21 mouse cellular contexts compared by ENCODE assay signal in genomic region chr2:19706886-19707285, GRCm38 (mm10). TPM values are rescaled to one million over a fixed set of nuclear protein-coding genes. Genes with fewer than 3 reads are reported as not detected.
A peak's percentile ranks its signal among the peaks of the same experiment; 100 is the strongest.
DNase-seq lines count a peak whose midpoint lies in the region; ATAC-seq lines count a peak whose summit lies in the region.
"Had no signal": no experiment of that assay in that cellular context is flagged by ENCODE, and none has a peak within 500 bp of the region (broad histone marks: within the 10 kb centered on the region; RNA-seq: fewer than 3 reads in every experiment).

No protein-coding gene starts in this region.

- ATAC-seq in heart, embryonic 11.5 days (replicated peaks; ENCODE audit: insufficient number of reproducible peaks, low FRiP score, low TSS enrichment), result no peak
- peak; percentile 100 for ATAC-seq in granulocyte monocyte progenitor cell, adult 5-6 weeks (replicated peaks; ENCODE audit: poor library complexity, severe bottlenecking)
- ATAC-seq in megakaryocyte progenitor cell, adult 5-6 weeks (replicated peaks; ENCODE audit: poor library complexity), result peak; percentile 95
- ATAC-seq in midbrain, embryonic 13.5 days, result no peak
- ATAC-seq in megakaryocyte-erythroid progenitor cell, adult 5-6 weeks (replicated peaks; ENCODE audit: low FRiP score, low TSS enrichment, poor library complexity, severe bottlenecking), result no peak
- ATAC-seq: forebrain, embryonic 14.5 days; forebrain, embryonic 16.5 days had no signal

- no peak overlapping the region for H3K9ac ChIP-seq in heart, embryonic 11.5 days (ENCODE audit: low read depth, low read length)
- no peak overlapping the region for H3K9ac ChIP-seq in midbrain, embryonic 13.5 days (replicated peaks)
- H3K9ac ChIP-seq: embryonic facial prominence, embryonic 12.5 days; forebrain, embryonic 12.5 days had no signal

- H3K27ac ChIP-seq in heart, embryonic 11.5 days (ENCODE audit: low read depth, low read length), result no peak overlapping the region
- H3K27ac ChIP-seq in midbrain, embryonic 13.5 days, result no peak overlapping the region
- H3K27ac ChIP-seq: embryonic facial prominence, embryonic 10.5 days; embryonic facial prominence, embryonic 12.5 days; forebrain, embryonic 12.5 days had no signal

- peak; percentile 43 for DNase-seq in heart, adult 11 months
- no peak for DNase-seq in testis, postnatal 10 days (ENCODE audit: low spot score)
- DNase-seq: adrenal gland, adult 2 months; adrenal gland, postnatal 10 days; adrenal gland, postnatal 25 days; cerebellum, adult 11 months; cerebellum, adult 18-20 months; cerebellum, adult 8-10 months; cerebellum, adult 9-11 months; cerebellum, postnatal 14 days; cerebellum, postnatal 36 days had no signal

- no peak overlapping the region for H3K4me2 ChIP-seq in heart, embryonic 11.5 days
- H3K4me2 ChIP-seq in midbrain, embryonic 13.5 days (replicated peaks), result no peak overlapping the region
- H3K4me2 ChIP-seq: embryonic facial prominence, embryonic 12.5 days; forebrain, embryonic 12.5 days had no signal

- H3K4me1 ChIP-seq in heart, embryonic 11.5 days (ENCODE audit: control insufficient read depth, insufficient read depth, low read length), result peaks cover 3% of the 10 kb centered on the region; the same call in 1 of the 2 replicates
- H3K4me1 ChIP-seq in midbrain, embryonic 13.5 days (replicated peaks), result no peaks in the 10 kb centered on the region
- H3K4me1 ChIP-seq: embryonic facial prominence, embryonic 10.5 days; embryonic facial prominence, embryonic 12.5 days; forebrain, embryonic 12.5 days had no signal

- H3K27me3 ChIP-seq in heart, embryonic 11.5 days (ENCODE audit: control insufficient read depth, insufficient read depth, low read length), result no peaks in the 10 kb centered on the region
- no peaks in the 10 kb centered on the region for H3K27me3 ChIP-seq in midbrain, embryonic 13.5 days
- H3K27me3 ChIP-seq: embryonic facial prominence, embryonic 12.5 days; forebrain, embryonic 12.5 days had no signal

- no peaks in the 10 kb centered on the region for H3K9me3 ChIP-seq in heart, embryonic 11.5 days (replicated peaks; ENCODE audit: control insufficient read depth, low read length)
- no peaks in the 10 kb centered on the region for H3K9me3 ChIP-seq in midbrain, embryonic 13.5 days
- H3K9me3 ChIP-seq: embryonic facial prominence, embryonic 10.5 days; embryonic facial prominence, embryonic 12.5 days; forebrain, embryonic 12.5 days had no signal

- H3K36me3 ChIP-seq in heart, embryonic 11.5 days (ENCODE audit: control insufficient read depth, insufficient read depth, low read length), result no peaks in the 10 kb centered on the region
- no peaks in the 10 kb centered on the region for H3K36me3 ChIP-seq in midbrain, embryonic 13.5 days
- H3K36me3 ChIP-seq: embryonic facial prominence, embryonic 10.5 days; embryonic facial prominence, embryonic 12.5 days; forebrain, embryonic 12.5 days had no signal

- H3K4me3 ChIP-seq in heart, embryonic 11.5 days (ENCODE audit: low read depth, low read length), result no peak overlapping the region
- no peak overlapping the region for H3K4me3 ChIP-seq in midbrain, embryonic 13.5 days (replicated peaks)
- H3K4me3 ChIP-seq: embryonic facial prominence, embryonic 10.5 days; embryonic facial prominence, embryonic 12.5 days; forebrain, embryonic 12.5 days had no signal

- WGBS in heart, embryonic 11.5 days (ENCODE audit: insufficient replicate concordance), result 83% methylated on average over 4 of the region's 4 CpGs
- 84% methylated on average over 4 of the region's 4 CpGs for WGBS in midbrain, embryonic 13.5 days

RNA-seq across cellular contexts. Expression of gene Otud1, which starts 49.3 kb away (rescaled TPM):
- 5.9 and 6.3 TPM in 2 replicates for polyA plus RNA-seq in heart, embryonic 11.5 days (2014; fragmentation: Nextera tagmentation; extraction: Ambion mirVana)
- 3.0 and 3.7 TPM in 2 replicates for total RNA-seq in granulocyte monocyte progenitor cell, adult 5-6 weeks (2014; fragmentation: Nextera tagmentation)
- 5.6 and 7.0 TPM in 2 replicates for total RNA-seq in granulocyte monocyte progenitor cell, adult 5-6 weeks (2017)
- 5.8 and 6.4 TPM in 2 replicates for total RNA-seq in megakaryocyte progenitor cell, adult 5-6 weeks (2015)
- total RNA-seq in megakaryocyte progenitor cell, adult 5-6 weeks (2017), result 3.1 and 3.3 TPM in 2 replicates
- polyA plus RNA-seq in midbrain, embryonic 13.5 days (2015; fragmentation: Nextera tagmentation; extraction: Ambion mirVana), result 0.82 and 0.92 TPM in 2 replicates
- 2.5 and 2.7 TPM in 2 replicates for total RNA-seq in megakaryocyte-erythroid progenitor cell, adult 5-6 weeks (2014; fragmentation: Nextera tagmentation)
- total RNA-seq in megakaryocyte-erythroid progenitor cell, adult 5-6 weeks (2017), result 5.9 and 6.1 TPM in 2 replicates

Comparison
In these comparisons a context has a peak if more than half of its experiments do, and no peak if none do; other contexts are left out.
1. ATAC-seq: peak in granulocyte monocyte progenitor cell, adult 5-6 weeks (single experiment) and megakaryocyte progenitor cell, adult 5-6 weeks (single experiment); none in heart, embryonic 11.5 days (single experiment), midbrain, embryonic 13.5 days (single experiment) and megakaryocyte-erythroid progenitor cell, adult 5-6 weeks (single experiment).